Mouse (Mus musculus) thymus, postnatal 14 days (tissue): ENCODE results near the gene Inf2.

Source experiments
- DNase-seq: peaks from one replicate; pipeline ENCODE4 v3.0.0; 2021

Gene Inf2

GRCm38 (mm10) chr12:112663303-112663702, 74.7 kb downstream of the Inf2 start:
- no peak for DNase-seq

GRCm38 (mm10) chr12:112663716-112664115, 75.1 kb downstream of the Inf2 start:
- DNase-seq, result no peak

- no peak for DNase-seq
Observed at GRCm38 (mm10) chr12:112664124-112664523, 75.5 kb downstream of the Inf2 start.

- no peak for DNase-seq
Observed at GRCm38 (mm10) chr12:112664656-112665055, 76.1 kb downstream of the Inf2 start.
